ENCODE assay signal across 23 mouse cellular contexts in the genomic region with DNA sequence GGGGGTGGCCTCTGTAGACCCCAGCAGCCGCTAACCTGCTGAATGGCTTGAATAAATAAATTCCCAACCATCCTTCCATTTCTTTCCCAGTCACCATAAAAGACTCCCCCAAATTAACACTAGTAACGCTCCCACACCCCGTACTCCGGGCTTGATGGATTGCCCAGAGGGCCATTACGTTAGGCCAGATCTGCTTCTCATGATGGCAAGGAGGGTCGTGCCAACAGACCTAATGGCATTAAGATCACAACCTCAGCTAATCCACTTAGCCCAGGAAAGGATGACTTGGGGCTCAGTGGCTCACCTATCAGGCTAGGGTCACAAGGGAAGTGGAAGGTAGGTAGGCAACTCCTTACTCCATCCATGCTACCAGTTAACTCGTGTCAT. TPM values are rescaled to one million over a fixed set of nuclear protein-coding genes. Genes with fewer than 3 reads are reported as not detected.
DNase-seq lines count a peak whose midpoint lies in the region; ATAC-seq and TF ChIP-seq lines count a peak whose summit lies in the region.
"Had no signal": no experiment of that assay in that cellular context is flagged by ENCODE, and none has a peak within 500 bp of the region (broad histone marks: within the 10 kb centered on the region; RNA-seq: fewer than 3 reads in every experiment).

No protein-coding gene starts in this region.

- H3K27ac ChIP-seq in heart, postnatal 0 days (ENCODE audit: low read depth), result no peak overlapping the region
- H3K27ac ChIP-seq in midbrain, embryonic 10.5 days (replicated peaks), result peak overlapping the region; percentile 74
- no peak overlapping the region for H3K27ac ChIP-seq in midbrain, embryonic 15.5 days
- peak overlapping the region; percentile 66 for H3K27ac ChIP-seq in embryonic facial prominence, embryonic 10.5 days (replicated peaks)
- peak overlapping the region; percentile 84 for H3K27ac ChIP-seq in limb, embryonic 10.5 days
- H3K27ac ChIP-seq: forebrain, embryonic 15.5 days; heart, embryonic 15.5 days; hindbrain, postnatal 0 days; liver, embryonic 14.5 days had no signal

- no peak for ATAC-seq in heart, postnatal 0 days (ENCODE audit: insufficient read depth, low read depth)
- ATAC-seq in midbrain, embryonic 15.5 days (replicated peaks), result no peak
- ATAC-seq: activated CD4-positive, CD25-positive, alpha-beta regulatory T cell, adult 4 months; forebrain, embryonic 15.5 days; hindbrain, postnatal 0 days; Patski had no signal

- intact Hi-C loops in heart, postnatal 25 days (cut with DNase I), result no loop called here

- H3K4me2 ChIP-seq in heart, postnatal 0 days (ENCODE audit: low read depth, low read length), result 0 out of 2 replicates have a peak overlapping the region, but pooled peaks have one; percentile 4
- no peak overlapping the region for H3K4me2 ChIP-seq in midbrain, embryonic 15.5 days
- H3K4me2 ChIP-seq: forebrain, embryonic 15.5 days; heart, embryonic 15.5 days had no signal

- no peaks in the 10 kb centered on the region for H3K9me3 ChIP-seq in heart, postnatal 0 days (replicated peaks; ENCODE audit: control insufficient read depth, low read length)
- no peaks in the 10 kb centered on the region for H3K9me3 ChIP-seq in midbrain, embryonic 10.5 days (replicated peaks)
- H3K9me3 ChIP-seq in midbrain, embryonic 15.5 days, result no peaks in the 10 kb centered on the region
- no peaks in the 10 kb centered on the region for H3K9me3 ChIP-seq in embryonic facial prominence, embryonic 10.5 days
- H3K9me3 ChIP-seq in limb, embryonic 10.5 days (replicated peaks), result no peaks in the 10 kb centered on the region
- H3K9me3 ChIP-seq: forebrain, embryonic 15.5 days; heart, embryonic 15.5 days; megakaryocyte, embryonic 14.5 days had no signal

- no peak for TF ChIP-seq CTCF in heart, postnatal 0 days (IDR thresholded peaks at IDR 0.05; ENCODE audit: low read depth)

- no peak for DNase-seq in heart, postnatal 0 days (ENCODE audit: low spot score)
- DNase-seq in heart, postnatal 25 days (ENCODE audit: low spot score), result no peak
- no peak for DNase-seq in midbrain, embryonic 10.5 days (ENCODE audit: low spot score)
- no peak for DNase-seq in embryonic facial prominence, embryonic 10.5 days (ENCODE audit: low spot score)
- no peak for DNase-seq in limb, embryonic 10.5 days (ENCODE audit: low spot score)
- DNase-seq in cerebellum, adult 11-12 months, result no peak
- DNase-seq: adrenal gland, postnatal 14 days; B cell, adult 2 months; cerebellum, adult 18-20 months; heart, adult 18-20 months; kidney, adult 2 months; left cerebral cortex, postnatal 4 days; lung, postnatal 14 days; spleen, adult 18-20 months; thymus, adult 18-20 months had no signal

- H3K4me3 ChIP-seq in heart, postnatal 0 days (ENCODE audit: low read depth, low read length), result no peak overlapping the region
- peak overlapping the region; percentile 38 for H3K4me3 ChIP-seq in midbrain, embryonic 10.5 days
- H3K4me3 ChIP-seq in midbrain, embryonic 15.5 days, result no peak overlapping the region
- H3K4me3 ChIP-seq in embryonic facial prominence, embryonic 10.5 days, result peak overlapping the region; percentile 39
- H3K4me3 ChIP-seq in limb, embryonic 10.5 days, result peak overlapping the region; percentile 31
- H3K4me3 ChIP-seq: forebrain, embryonic 15.5 days; heart, embryonic 15.5 days; megakaryocyte, embryonic 14.5 days had no signal

- peaks cover 5% of the 10 kb centered on the region; the same call in 1 of the 2 replicates for H3K36me3 ChIP-seq in heart, postnatal 0 days (replicated peaks; ENCODE audit: control insufficient read depth, insufficient read depth, low read length)
- H3K36me3 ChIP-seq in midbrain, embryonic 10.5 days, result peaks cover 65% of the 10 kb centered on the region
- no peaks in the 10 kb centered on the region for H3K36me3 ChIP-seq in midbrain, embryonic 15.5 days (replicated peaks)
- H3K36me3 ChIP-seq in embryonic facial prominence, embryonic 10.5 days (replicated peaks), result peaks cover 20% of the 10 kb centered on the region
- peaks cover 19% of the 10 kb centered on the region for H3K36me3 ChIP-seq in limb, embryonic 10.5 days
- H3K36me3 ChIP-seq: forebrain, embryonic 15.5 days; heart, embryonic 15.5 days had no signal

- peaks cover 44% of the 10 kb centered on the region for H3K4me1 ChIP-seq in heart, postnatal 0 days (ENCODE audit: control insufficient read depth, insufficient read depth)
- H3K4me1 ChIP-seq in midbrain, embryonic 10.5 days, result peaks cover 93% of the 10 kb centered on the region
- peaks cover 14% of the 10 kb centered on the region for H3K4me1 ChIP-seq in midbrain, embryonic 15.5 days
- H3K4me1 ChIP-seq in embryonic facial prominence, embryonic 10.5 days, result peaks cover 83% of the 10 kb centered on the region
- H3K4me1 ChIP-seq in limb, embryonic 10.5 days, result peaks cover 87% of the 10 kb centered on the region

- no peak for TF ChIP-seq EP300 in heart, postnatal 0 days (IDR thresholded peaks at IDR 0.05; ENCODE audit: low read depth)

- no peaks in the 10 kb centered on the region for H3K27me3 ChIP-seq in heart, postnatal 0 days (ENCODE audit: control insufficient read depth, insufficient read depth, low read length)
- no peaks in the 10 kb centered on the region for H3K27me3 ChIP-seq in midbrain, embryonic 10.5 days (ENCODE audit: low read depth, poor library complexity, severe bottlenecking)
- no peaks in the 10 kb centered on the region for H3K27me3 ChIP-seq in midbrain, embryonic 15.5 days (replicated peaks)
- H3K27me3 ChIP-seq in embryonic facial prominence, embryonic 10.5 days (replicated peaks; ENCODE audit: low read depth, poor library complexity, severe bottlenecking), result peaks cover 41% of the 10 kb centered on the region
- H3K27me3 ChIP-seq in limb, embryonic 10.5 days (ENCODE audit: low read depth, poor library complexity, severe bottlenecking), result peaks cover 30% of the 10 kb centered on the region
- H3K27me3 ChIP-seq: megakaryocyte, embryonic 14.5 days had no signal

- 61% methylated on average over 7 of the region's 7 CpGs for WGBS in heart, postnatal 0 days
- WGBS in midbrain, embryonic 10.5 days, result 24% methylated on average over 7 of the region's 7 CpGs
- WGBS in midbrain, embryonic 15.5 days, result 26% methylated on average over 7 of the region's 7 CpGs
- 16% methylated on average over 7 of the region's 7 CpGs for WGBS in embryonic facial prominence, embryonic 10.5 days
- 9% methylated on average over 7 of the region's 7 CpGs for WGBS in limb, embryonic 10.5 days

- no peak overlapping the region for H3K9ac ChIP-seq in heart, postnatal 0 days (replicated peaks; ENCODE audit: low read depth, low read length)
- no peak overlapping the region for H3K9ac ChIP-seq in midbrain, embryonic 15.5 days
- H3K9ac ChIP-seq: forebrain, embryonic 15.5 days; heart, embryonic 15.5 days; liver, embryonic 14.5 days had no signal

RNA-seq across cellular contexts. Expression of gene Zbtb16, which starts 12.7 kb away (rescaled TPM):
- total RNA-seq in heart, postnatal 0 days (2014; rRNA removed; ENCODE audit: low replicate concordance), result 54.7 and 65.0 TPM in 2 replicates
- polyA plus RNA-seq in heart, postnatal 0 days (2015; fragmentation: Nextera tagmentation; extraction: Ambion mirVana), result 1.8 and 5.0 TPM in 2 replicates
- 100 to 1,000 TPM; 132 to 167 TPM for total RNA-seq in heart, postnatal 25 days (2021)
- 39.8 and 48.1 TPM in 2 replicates for polyA plus RNA-seq in midbrain, embryonic 10.5 days (2016; fragmentation: Nextera tagmentation; extraction: Ambion mirVana)
- polyA plus RNA-seq in midbrain, embryonic 15.5 days (2015; fragmentation: Nextera tagmentation; extraction: Ambion mirVana), result 7.9 and 8.0 TPM in 2 replicates
- 15.8 and 21.0 TPM in 2 replicates for polyA plus RNA-seq in embryonic facial prominence, embryonic 10.5 days (2016; fragmentation: Nextera tagmentation; extraction: Ambion mirVana)
- 19.7 and 29.3 TPM in 2 replicates for polyA plus RNA-seq in limb, embryonic 10.5 days (2016; fragmentation: Nextera tagmentation; extraction: Ambion mirVana)
- polyA plus RNA-seq: activated CD4-positive, CD25-positive, alpha-beta regulatory T cell, adult 4 months had no signal

Comparison
In these comparisons a context has a peak if more than half of its experiments do, and no peak if none do; other contexts are left out.
1. H3K27ac ChIP-seq: peak in midbrain, embryonic 10.5 days (single experiment), embryonic facial prominence, embryonic 10.5 days (single experiment) and limb, embryonic 10.5 days (single experiment); none in heart, postnatal 0 days (single experiment) and midbrain, embryonic 15.5 days (single experiment).
2. H3K4me3 ChIP-seq: peak in midbrain, embryonic 10.5 days (single experiment), embryonic facial prominence, embryonic 10.5 days (single experiment) and limb, embryonic 10.5 days (single experiment); none in heart, postnatal 0 days (single experiment) and midbrain, embryonic 15.5 days (single experiment).